Mouse (Mus musculus) gonadal fat pad, adult 2 months (tissue): ENCODE measurements at regions not wholly inside any gene's neighbourhood (a gene's known extent, or its start where the extent isn't known, plus 50 kb on each side); places are given as distances from the start of the nearest gene placed in this dataset.

Source experiments
- DNase-seq: peaks from one replicate; pipeline ENCODE4 v3.0.0-alpha.2; 2012; ENCODE audit warnings: low read depth

GRCm38 (mm10) chr12:39371480-39372245 is 592.5 kb downstream of the Etv1 start:
- DNase-seq = no peak

- DNase-seq = no peak
Measured at GRCm38 (mm10) chr12:39373721-39374120, 594.5 kb downstream of the Etv1 start.
